Mouse (Mus musculus) lung, postnatal 14 days (tissue): ENCODE results near the gene Mpc1.

Source experiments
- DNase-seq: peaks from one replicate; pipeline ENCODE4 v3.0.0; 2021

The Mpc1 gene

GRCm38 (mm10) chr17:8282821-8283525 is at the start of gene Mpc1:
Gene Mpc1, plus strand, starts transcription at chr17:8282904.
- DNase-seq: peak; percentile 64

GRCm38 (mm10) chr17:8233618-8234214 is 49.0 kb upstream of the Mpc1 start:
- no peak for DNase-seq

GRCm38 (mm10) chr17:8234537-8234936 is 48.2 kb upstream of the Mpc1 start:
- DNase-seq: no peak

- DNase-seq: no peak
These were observed 47.0 kb upstream of the Mpc1 start, which contains the start of gene Ccr6 for GRCm38 (mm10) chr17:8235743-8236142. Gene Ccr6, plus strand, starts transcription at chr17:8236043.

GRCm38 (mm10) chr17:8238012-8238710 is 44.5 kb upstream of the Mpc1 start:
- no peak for DNase-seq

GRCm38 (mm10) chr17:8239561-8239960 is 43.1 kb upstream of the Mpc1 start:
- DNase-seq: no peak

GRCm38 (mm10) chr17:8240517-8240916 is 42.2 kb upstream of the Mpc1 start:
- no peak for DNase-seq

GRCm38 (mm10) chr17:8241645-8242044 is 41.1 kb upstream of the Mpc1 start:
- no peak for DNase-seq

GRCm38 (mm10) chr17:8242186-8242585 is 40.5 kb upstream of the Mpc1 start:
- no peak for DNase-seq

GRCm38 (mm10) chr17:8244124-8244523 is 38.6 kb upstream of the Mpc1 start:
- peak; percentile 7 for DNase-seq

GRCm38 (mm10) chr17:8246102-8246754 is 36.5 kb upstream of the Mpc1 start:
- DNase-seq: no peak

- no peak for DNase-seq
These were observed 31.0 kb upstream of the Mpc1 start for GRCm38 (mm10) chr17:8251704-8252103.

GRCm38 (mm10) chr17:8254268-8254667 is 28.4 kb upstream of the Mpc1 start:
- DNase-seq: no peak

GRCm38 (mm10) chr17:8254914-8255313 is 27.8 kb upstream of the Mpc1 start:
- no peak for DNase-seq

- DNase-seq: no peak
These were observed 27.1 kb upstream of the Mpc1 start for GRCm38 (mm10) chr17:8255583-8255982.

GRCm38 (mm10) chr17:8256982-8257381 is 25.7 kb upstream of the Mpc1 start:
- no peak for DNase-seq

GRCm38 (mm10) chr17:8264638-8265037 is 18.1 kb upstream of the Mpc1 start:
- peak; percentile 62 for DNase-seq

- DNase-seq: peak; percentile 40
These were observed 10.5 kb upstream of the Mpc1 start for GRCm38 (mm10) chr17:8272054-8272749.

- no peak for DNase-seq
These were observed 9.8 kb upstream of the Mpc1 start for GRCm38 (mm10) chr17:8272951-8273350.

- DNase-seq: no peak
These were observed 6.6 kb upstream of the Mpc1 start for GRCm38 (mm10) chr17:8276071-8276470.

- no peak for DNase-seq
These were observed 6.0 kb upstream of the Mpc1 start for GRCm38 (mm10) chr17:8276680-8277079.

GRCm38 (mm10) chr17:8277266-8277665 is 5.4 kb upstream of the Mpc1 start:
- no peak for DNase-seq

GRCm38 (mm10) chr17:8278356-8278755 is 4.3 kb upstream of the Mpc1 start:
- no peak for DNase-seq
